Mouse (Mus musculus) MEL (cell line): ENCODE data around the gene Tnfsf11. TPM values are rescaled to one million over a fixed set of nuclear protein-coding genes. Genes with fewer than 3 reads are reported as not detected.

Experiments
- DNase-seq: peaks from one replicate; pipeline ENCODE4 v3.0.0; 2011; ENCODE audit warnings: low read depth, low spot score
- H3K27ac ChIP-seq: 2 replicates; pipeline ENCODE4 v1.5.1; 2012; ENCODE audit warnings: low read depth, mild to moderate bottlenecking, control low read depth, low read length, moderate library complexity; ENCODE audit not compliant: control insufficient read depth
- H3K27me3 ChIP-seq, 2 experiments: fragments of 150-350 bp in 1 of 2; sonication (generic) in 1 of 2; 2 replicates each; pipeline ENCODE4 v1.6.1; 2012; ENCODE audit warnings: low read length in 2 of 2, mild to moderate bottlenecking in 2 of 2, improper control_type of control experiment in 1 of 2, moderate library complexity in 1 of 2; ENCODE audit not compliant: insufficient read depth in 2 of 2, control insufficient read depth in 1 of 2
- H3K36me3 ChIP-seq, 2 experiments: 2 replicates each; pipeline ENCODE4 v1.6.1; 2012 to 2014; ENCODE audit warnings: low read length in 2 of 2, improper control_type of control experiment in 1 of 2, inconsistent platforms in 1 of 2, mild to moderate bottlenecking in 1 of 2; ENCODE audit not compliant: insufficient read depth in 2 of 2, control insufficient read depth in 1 of 2
- H3K4me1 ChIP-seq, 2 experiments: fragments of 150-350 bp in 1 of 2; sonication (generic) in 1 of 2; 2 replicates each; pipeline ENCODE4 v1.6.1; 2012; ENCODE audit warnings: low read length in 2 of 2, improper control_type of control experiment in 1 of 2, mild to moderate bottlenecking in 1 of 2; ENCODE audit not compliant: insufficient read depth in 2 of 2, control insufficient read depth in 1 of 2
- H3K4me3 ChIP-seq, 2 experiments: fragments of 150-350 bp in 1 of 2; sonication (generic) in 1 of 2; 2 replicates each; pipeline ENCODE4 v1.5.1; 2012; ENCODE audit warnings: low read depth in 2 of 2, low read length in 2 of 2, mild to moderate bottlenecking in 2 of 2, moderate library complexity in 2 of 2, control low read depth in 1 of 2, improper control_type of control experiment in 1 of 2; ENCODE audit not compliant: control insufficient read depth in 1 of 2, insufficient read depth in 1 of 2
- H3K79me2 ChIP-seq: 2 replicates; pipeline ENCODE4 v1.6.1; 2012; ENCODE audit warnings: mild to moderate bottlenecking, low read length, moderate library complexity; ENCODE audit not compliant: control insufficient read depth, poor library complexity, insufficient read depth
- H3K9ac ChIP-seq: 2 replicates; pipeline ENCODE4 v1.6.1; 2012; ENCODE audit warnings: low read depth, mild to moderate bottlenecking, control low read depth, low read length, moderate library complexity; ENCODE audit not compliant: control insufficient read depth, poor library complexity, severe bottlenecking
- H3K9me3 ChIP-seq: fragments of 150-350 bp; sonication (generic); replicated peaks from 2 replicates; pipeline ENCODE4 v1.6.1; 2012; ENCODE audit warnings: mild to moderate bottlenecking, low read length, improper control_type of control experiment, moderate library complexity; ENCODE audit not compliant: insufficient read depth
- BHLHE40 ChIP-seq: IDR thresholded peaks from 2 replicates; pipeline ENCODE4 v1.6.1; 2012; ENCODE audit warnings: low read depth, mild to moderate bottlenecking, inconsistent platforms, low read length, improper control_type of control experiment, borderline replicate concordance
- CHD1 ChIP-seq: IDR thresholded peaks from 2 replicates; pipeline ENCODE4 v1.6.1; 2012; ENCODE audit warnings: low read depth, mild to moderate bottlenecking, inconsistent platforms, low read length, improper control_type of control experiment
- ETS1 ChIP-seq: IDR thresholded peaks from 2 replicates; pipeline ENCODE4 v1.6.1; 2012; ENCODE audit warnings: low read depth, mild to moderate bottlenecking, inconsistent platforms, low read length, improper control_type of control experiment, moderate library complexity
- GABPA ChIP-seq: IDR thresholded peaks from 2 replicates; pipeline ENCODE4 v1.6.1; 2012; ENCODE audit warnings: low read depth, mild to moderate bottlenecking, inconsistent platforms, low read length, improper control_type of control experiment, moderate library complexity
- HCFC1 ChIP-seq: IDR thresholded peaks from 2 replicates; pipeline ENCODE4 v1.6.1; 2012; ENCODE audit warnings: low read depth, mild to moderate bottlenecking, inconsistent platforms, low read length, improper control_type of control experiment, moderate library complexity
- MAFK ChIP-seq: IDR thresholded peaks from 2 replicates; pipeline ENCODE4 v1.6.1; 2011; ENCODE audit warnings: low read depth, mild to moderate bottlenecking, low read length, improper control_type of control experiment, borderline replicate concordance
- MXI1 ChIP-seq: IDR thresholded peaks from 2 replicates; pipeline ENCODE4 v1.6.1; 2011; ENCODE audit warnings: mild to moderate bottlenecking, low read depth, low read length, improper control_type of control experiment
- MYB ChIP-seq: IDR thresholded peaks from 2 replicates; pipeline ENCODE4 v1.6.1; 2011; ENCODE audit warnings: mild to moderate bottlenecking, low read depth, low read length, improper control_type of control experiment
- MYC ChIP-seq: IDR thresholded peaks from 2 replicates; pipeline ENCODE4 v1.6.1; 2011; ENCODE audit warnings: low read depth, mild to moderate bottlenecking, low read length, improper control_type of control experiment, moderate library complexity
- POLR2AphosphoS5 ChIP-seq: IDR thresholded peaks from 2 replicates; pipeline ENCODE4 v1.6.1; 2012; ENCODE audit warnings: low read depth, borderline replicate concordance, mild to moderate bottlenecking, inconsistent platforms, low read length, moderate library complexity, mixed read lengths
- RAD21 ChIP-seq: IDR thresholded peaks from 2 replicates; pipeline ENCODE4 v1.6.1; 2011; ENCODE audit warnings: mild to moderate bottlenecking, low read depth, low read length, improper control_type of control experiment
- RCOR1 ChIP-seq: IDR thresholded peaks from 2 replicates; pipeline ENCODE4 v1.6.1; 2012; ENCODE audit warnings: low read depth, mild to moderate bottlenecking, inconsistent platforms, low read length, improper control_type of control experiment
- SMC3 ChIP-seq: IDR thresholded peaks from 2 replicates; pipeline ENCODE4 v1.6.1; 2011; ENCODE audit warnings: low read depth, low read length, improper control_type of control experiment
- TBP ChIP-seq: IDR thresholded peaks from 2 replicates; pipeline ENCODE4 v1.8.0; 2011; ENCODE audit warnings: low read depth, low read length, improper control_type of control experiment
- UBTF ChIP-seq: IDR thresholded peaks from 2 replicates; pipeline ENCODE4 v1.6.1; 2012; ENCODE audit warnings: low read depth, mild to moderate bottlenecking, inconsistent platforms, low read length, improper control_type of control experiment, moderate library complexity, borderline replicate concordance; ENCODE audit not compliant: insufficient read depth
- USF1 ChIP-seq: IDR thresholded peaks from 2 replicates; pipeline ENCODE4 v1.6.1; 2014; ENCODE audit warnings: low read depth, mild to moderate bottlenecking, inconsistent platforms, low read length, improper control_type of control experiment, moderate library complexity
- USF2 ChIP-seq, 2 experiments: IDR thresholded peaks; 2 replicates each; pipeline ENCODE4 v1.6.1; 2011 to 2012; ENCODE audit warnings: improper control_type of control experiment in 2 of 2, low read length in 2 of 2, borderline replicate concordance in 1 of 2, inconsistent platforms in 1 of 2, low read depth in 1 of 2, mild to moderate bottlenecking in 1 of 2; ENCODE audit not compliant: insufficient read depth in 1 of 2
- ZKSCAN1 ChIP-seq: IDR thresholded peaks from 2 replicates; pipeline ENCODE4 v1.6.1; 2012; ENCODE audit warnings: low read depth, mild to moderate bottlenecking, inconsistent platforms, low read length, improper control_type of control experiment, moderate library complexity
- ZNF384 ChIP-seq: IDR thresholded peaks from 2 replicates; pipeline ENCODE4 v1.6.1; 2012; ENCODE audit warnings: low read depth, mild to moderate bottlenecking, inconsistent platforms, low read length, improper control_type of control experiment
- polyA plus RNA-seq, 2 experiments: library from polyadenylated mRNA; stranded (reverse) in 1 of 2; unstranded in 1 of 2; fragments of >175 nt in 1 of 2; fragments of >200 nt in 1 of 2; gene quantifications; 2 replicates each; pipeline versions ENCODE4 v1.2.1 to v1.2.4; 2012; ENCODE audit warnings: low replicate concordance in 2 of 2, low read depth in 1 of 2; ENCODE audit not compliant: insufficient read length in 2 of 2, insufficient read depth in 1 of 2, missing spikeins in 1 of 2
- total RNA-seq: library from RNA; depleted of rRNA; stranded (reverse); fragments of 300-350 nt; gene quantifications from 2 replicates; pipeline ENCODE4 v1.2.3, GENCODE M21; 2012

The Tnfsf11 gene
- total and polyA plus RNA-seq, 3 experiments, result not detected

DNA sequence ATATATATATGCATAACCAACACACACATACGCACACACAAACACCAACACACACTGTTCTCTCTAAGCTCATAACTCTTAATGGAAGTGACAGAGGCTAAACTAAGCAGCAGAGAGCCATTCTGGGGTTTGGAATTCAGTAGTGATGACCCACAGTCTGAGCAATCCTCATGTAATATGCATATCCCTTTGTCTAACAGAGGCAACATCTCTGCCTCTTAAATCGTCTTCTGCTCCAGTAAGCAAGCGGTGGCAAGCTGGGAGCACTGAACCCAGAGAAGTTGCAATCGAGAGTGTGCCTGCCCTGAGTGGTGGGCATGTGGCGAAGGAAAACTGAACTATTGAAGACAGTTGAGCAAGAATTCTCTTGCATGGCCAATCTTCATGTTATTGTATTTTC lies 61.2 kb downstream of the Tnfsf11 start:
- no peak overlapping the region for H3K9ac ChIP-seq

DNA sequence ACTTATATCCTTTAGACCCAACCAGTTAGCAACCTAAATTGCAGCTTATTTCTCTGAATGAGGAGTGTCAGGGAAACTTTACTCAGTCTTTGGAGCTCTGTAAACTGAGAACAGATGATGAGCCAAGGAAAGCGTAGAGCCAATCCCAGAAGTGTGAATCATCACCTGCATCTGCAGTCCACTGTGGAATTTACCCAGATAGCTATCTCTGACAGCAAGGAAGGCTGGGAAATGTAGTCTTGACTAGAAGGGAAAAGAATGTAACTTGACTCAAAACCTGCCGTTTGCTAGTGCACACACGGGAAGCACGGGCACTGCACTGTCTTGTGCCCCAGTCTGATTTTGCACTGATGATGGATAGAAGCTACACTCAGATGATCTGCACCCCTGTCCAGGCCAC lies 63.0 kb downstream of the Tnfsf11 start:
- no peaks in the 10 kb centered on the region for H3K79me2 ChIP-seq
- no peaks in the 10 kb centered on the region; a peak in 1 of 4 replicates for H3K27me3 ChIP-seq
- no peaks in the 10 kb centered on the region for H3K9me3 ChIP-seq
- no peak overlapping the region for H3K27ac ChIP-seq
- H3K9ac ChIP-seq, result no peak overlapping the region
- no peak for DNase-seq
- H3K36me3 ChIP-seq, result no peaks in the 10 kb centered on the region
- H3K4me3 ChIP-seq, result no peak overlapping the region
- TF ChIP-seq RAD21 (no peak), HCFC1 (no peak), BHLHE40 (no peak), UBTF (no peak), SMC3 (no peak), MYB (no peak), MAFK (no peak), TBP (no peak), MYC (no peak), ZNF384 (no peak)
- no peaks in the 10 kb centered on the region for H3K4me1 ChIP-seq

More for the DNA sequence above, 61.2 kb downstream of the Tnfsf11 start:
- TF ChIP-seq MAFK, result no peak
- TF ChIP-seq MXI1, result no peak
- TF ChIP-seq GABPA, result no peak
- TF ChIP-seq RCOR1, result no peak
- no peak for TF ChIP-seq MYC
- no peak for TF ChIP-seq CHD1
- TF ChIP-seq USF1, result no peak
- TF ChIP-seq ZKSCAN1, result no peak
- no peak for TF ChIP-seq RAD21
- no peak for TF ChIP-seq USF2 (IDR thresholded peaks at IDR 0.05; ENCODE audit: borderline replicate concordance in 1 of 2, insufficient read depth in 1 of 2, low read depth in 1 of 2, low read length in 2 of 2)
- no peak for TF ChIP-seq POLR2AphosphoS5
- TF ChIP-seq ETS1, result no peak
- no peak for TF ChIP-seq ZNF384
- TF ChIP-seq, all 39 proteins: peak for 0
- H3K79me2 ChIP-seq, result no peaks in the 10 kb centered on the region
- no peaks in the 10 kb centered on the region for H3K36me3 ChIP-seq
- no peak for DNase-seq
- no peak overlapping the region for H3K4me3 ChIP-seq
- H3K4me1 ChIP-seq, result no peaks in the 10 kb centered on the region
- H3K27ac ChIP-seq, result no peak overlapping the region
- H3K9me3 ChIP-seq, result no peaks in the 10 kb centered on the region
- no peaks in the 10 kb centered on the region; a peak in 1 of 4 replicates for H3K27me3 ChIP-seq
